Mouse (Mus musculus): Measurements from ENCODE around the gene Atp8a2.

Atp8a2 gene

DNA sequence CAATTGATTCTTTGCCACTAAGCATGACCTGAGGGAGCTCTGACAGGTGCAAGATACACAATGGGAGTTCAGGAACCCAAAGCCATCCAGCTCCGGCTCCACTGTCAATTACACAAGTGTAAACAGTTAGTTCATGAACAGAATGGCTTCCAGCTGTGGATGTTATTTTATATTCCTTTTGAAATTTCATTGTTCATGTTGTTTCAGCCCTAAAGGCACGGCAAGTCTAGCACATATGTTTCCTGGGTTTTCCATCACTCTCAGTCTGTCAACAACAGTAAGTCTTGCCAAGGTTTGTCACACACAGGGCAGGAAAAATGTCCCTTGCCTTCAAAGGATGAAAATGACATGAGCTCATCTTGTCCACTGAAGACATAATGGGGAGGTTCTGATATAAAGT, 166.3 kb downstream of the Atp8a2 start:
- in situ Hi-C loops (cut with MseI, MboI): no loop called here

- in situ Hi-C loops (cut with MseI, MboI): no loop called here
These were observed 169.8 kb downstream of the Atp8a2 start for GRCm38 (mm10) chr14:60027139-60027538.

DNA sequence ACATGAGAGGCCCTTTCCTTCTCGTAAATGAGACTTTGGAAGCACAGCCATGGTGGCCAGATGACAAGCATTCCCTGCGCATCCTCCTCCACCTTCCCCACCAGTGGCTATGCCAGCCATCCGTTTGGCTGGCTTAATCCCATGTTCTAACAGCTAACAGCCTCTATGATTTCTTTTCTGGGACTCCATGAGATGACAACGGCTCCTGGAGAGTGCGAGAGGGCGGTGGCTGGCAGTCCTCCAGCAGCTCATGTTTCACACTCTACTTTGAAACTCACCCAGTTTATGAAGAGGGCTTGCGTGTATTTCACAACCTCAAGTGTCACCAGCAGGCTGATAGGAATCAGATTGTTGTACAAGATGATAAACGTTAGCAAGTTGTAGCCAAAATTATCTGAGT, 170.3 kb downstream of the Atp8a2 start:
- in situ Hi-C loops (cut with MseI, MboI): no loop called here

- in situ Hi-C loops (cut with MseI, MboI): loop anchor here (5.0 kb wide), 2 partner anchors 409 to 414 kb away; no protein-coding TSS in a partner anchor
These were observed 181.1 kb downstream of the Atp8a2 start for GRCm38 (mm10) chr14:60015891-60016290.

DNA sequence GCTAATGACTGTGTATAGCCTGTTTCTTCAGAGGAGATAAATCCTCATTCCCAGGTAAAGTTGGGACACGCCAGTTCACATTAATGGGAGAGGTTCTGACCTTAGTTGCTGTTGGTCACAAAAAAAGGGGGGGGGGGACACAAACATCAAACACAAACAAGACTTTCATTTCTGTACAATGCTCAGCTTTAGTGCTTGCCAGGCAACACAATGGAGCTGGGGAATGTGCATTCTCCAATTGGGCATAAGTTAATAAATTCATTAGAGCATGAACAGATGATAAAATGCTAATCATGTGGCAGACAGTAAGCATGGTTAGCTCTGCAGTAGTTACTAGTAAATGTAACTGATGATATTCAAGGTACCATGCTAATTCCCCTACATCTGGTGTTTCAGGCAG, 195.2 kb downstream of the Atp8a2 start:
- in situ Hi-C loops (cut with MseI, MboI): no loop called here

GRCm38 (mm10) chr14:59988860-59989259, 208.1 kb downstream of the Atp8a2 start:
- in situ Hi-C loops (cut with MseI, MboI): no loop called here

- in situ Hi-C loops (cut with MseI, MboI): no loop called here
These were observed 209.0 kb downstream of the Atp8a2 start for GRCm38 (mm10) chr14:59987975-59988374.

DNA sequence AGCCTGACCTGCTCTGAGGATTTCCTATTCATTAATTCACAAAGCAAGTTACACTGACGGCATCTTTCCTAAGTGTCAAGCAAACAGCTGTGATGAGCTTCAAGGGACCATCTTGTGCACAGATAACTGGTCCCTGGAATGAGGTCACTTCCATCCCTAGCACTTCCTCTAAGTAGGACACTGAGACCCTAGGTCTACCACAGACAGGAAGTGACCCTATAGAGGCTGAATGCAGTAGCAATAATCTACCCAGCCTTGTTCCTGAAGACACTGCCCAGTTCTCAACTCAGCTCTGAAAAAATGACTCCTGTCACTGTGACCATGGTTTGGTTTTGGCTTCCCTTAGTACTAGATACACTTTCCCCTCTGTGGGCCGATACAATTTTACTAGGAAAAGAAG, 219.0 kb downstream of the Atp8a2 start:
- in situ Hi-C loops (cut with MseI, MboI): no loop called here

DNA sequence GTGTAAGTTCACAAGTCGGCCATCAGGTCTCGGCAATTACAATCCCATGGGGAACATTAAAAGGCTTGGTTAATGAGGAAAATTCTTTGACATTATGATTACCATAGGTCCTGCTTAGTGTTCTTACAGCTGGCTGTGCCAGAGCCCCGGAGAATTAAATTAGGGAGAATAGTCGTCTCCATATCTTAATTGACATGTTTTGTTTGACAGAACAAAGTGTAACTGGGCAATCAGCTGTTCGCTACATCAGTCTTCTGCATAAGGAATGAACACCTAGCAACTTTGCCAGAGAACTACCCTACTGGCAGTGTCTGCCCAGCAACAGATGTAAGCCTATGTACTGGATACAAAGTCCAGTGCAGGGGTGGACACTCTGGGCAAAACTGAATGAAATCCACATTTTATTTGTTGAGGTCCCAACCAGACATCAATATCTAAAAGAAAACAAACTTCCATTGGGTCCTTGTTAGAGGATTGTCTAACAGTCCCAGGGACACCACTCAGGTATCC, 225.7 kb downstream of the Atp8a2 start:
- in situ Hi-C loops (cut with MseI, MboI): no loop called here

DNA sequence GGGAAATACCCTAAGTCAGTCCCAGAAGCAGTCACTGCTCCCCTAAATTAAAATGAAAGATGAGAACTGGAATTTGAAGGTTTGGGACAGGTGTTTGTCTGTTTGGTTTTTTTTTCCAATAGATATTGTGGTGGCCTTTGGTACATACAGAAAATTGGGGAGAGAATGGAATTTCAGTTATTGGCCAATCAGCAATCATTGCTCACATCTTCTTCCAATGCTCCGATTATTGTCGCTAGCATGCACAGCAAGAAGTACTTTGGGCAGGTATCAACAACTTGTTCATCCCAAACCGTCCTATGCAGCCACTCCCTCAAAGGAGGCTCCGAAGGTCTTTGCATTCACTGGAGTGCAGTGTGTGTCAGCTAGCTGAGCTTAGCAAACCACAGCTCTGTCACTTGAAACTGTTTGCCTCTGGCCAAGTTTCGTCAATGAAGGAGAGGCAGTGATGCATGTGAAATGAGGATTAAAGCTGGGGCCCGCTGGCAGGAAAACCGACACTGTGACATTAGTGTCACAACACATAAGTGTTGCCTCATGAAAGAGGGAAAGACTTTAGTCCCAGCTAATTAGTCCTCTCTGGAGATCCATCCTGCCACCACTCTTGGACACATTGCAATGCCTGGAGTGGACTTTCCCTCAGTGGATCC, 227.4 kb downstream of the Atp8a2 start:
- in situ Hi-C loops (cut with MseI, MboI): no loop called here

- in situ Hi-C loops (cut with MseI, MboI): no loop called here
These were observed 229.0 kb downstream of the Atp8a2 start for GRCm38 (mm10) chr14:59967847-59968550.

DNA sequence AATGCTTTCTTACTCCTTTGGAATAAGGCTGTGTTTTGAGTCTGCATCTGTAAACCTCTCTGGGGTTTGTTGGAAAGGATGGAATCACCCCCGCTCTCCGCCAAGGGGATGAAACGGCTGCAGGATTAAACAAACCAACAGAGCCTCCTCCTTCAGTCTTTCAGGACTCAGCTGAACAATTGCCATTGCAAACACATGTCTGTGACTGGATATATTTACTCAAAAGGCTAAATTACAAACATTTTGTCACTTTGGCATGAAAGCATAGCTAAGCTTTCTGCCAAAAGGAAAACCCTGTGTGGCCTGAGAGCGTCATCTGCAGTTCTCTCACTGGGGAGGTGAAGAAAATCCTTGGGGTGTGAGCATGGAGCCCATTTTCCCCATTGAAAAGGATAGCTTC, 230.0 kb downstream of the Atp8a2 start:
- in situ Hi-C loops (cut with MseI, MboI): no loop called here

GRCm38 (mm10) chr14:59964569-59964968, 232.4 kb downstream of the Atp8a2 start:
- in situ Hi-C loops (cut with MseI, MboI): no loop called here

DNA sequence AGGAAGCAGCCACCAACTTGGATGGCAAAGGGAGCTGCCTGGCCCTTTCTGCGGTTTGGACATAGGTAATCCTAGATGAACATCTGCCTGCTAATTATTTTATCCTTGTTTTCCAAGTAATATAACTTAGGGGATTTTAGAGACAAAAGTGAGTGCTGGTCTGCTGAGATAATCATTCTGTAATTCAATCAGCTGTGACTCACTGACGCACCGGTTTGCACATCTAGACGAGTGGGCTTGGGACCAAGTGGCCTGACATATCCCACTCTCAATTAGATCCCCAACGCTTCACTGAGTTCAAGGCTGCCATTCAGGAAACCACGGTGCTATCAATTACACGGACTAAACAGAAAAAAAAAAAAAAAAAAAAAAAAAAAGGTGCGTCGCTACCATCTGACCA, 236.0 kb downstream of the Atp8a2 start:
- in situ Hi-C loops (cut with MseI, MboI): no loop called here

GRCm38 (mm10) chr14:59960214-59960890, 236.6 kb downstream of the Atp8a2 start:
- in situ Hi-C loops (cut with MseI, MboI): no loop called here

- in situ Hi-C loops (cut with MseI, MboI): no loop called here
These were observed 237.3 kb downstream of the Atp8a2 start for GRCm38 (mm10) chr14:59959723-59960122.

GRCm38 (mm10) chr14:59949983-59950382, 247.0 kb downstream of the Atp8a2 start:
- in situ Hi-C loops (cut with MseI, MboI): loop anchor here (10.0 kb wide), 2 partner anchors 335 to 345 kb away; no protein-coding TSS in a partner anchor

- in situ Hi-C loops (cut with MseI, MboI): loop anchor here (10.0 kb wide), 2 partner anchors 328 to 338 kb away; no protein-coding TSS in a partner anchor
These were observed 253.9 kb downstream of the Atp8a2 start for GRCm38 (mm10) chr14:59942864-59943611.

- in situ Hi-C loops (cut with MseI, MboI): loop anchor here (10.0 kb wide), 2 partner anchors 327 to 337 kb away; no protein-coding TSS in a partner anchor
These were observed 254.8 kb downstream of the Atp8a2 start for GRCm38 (mm10) chr14:59942199-59942598.

DNA sequence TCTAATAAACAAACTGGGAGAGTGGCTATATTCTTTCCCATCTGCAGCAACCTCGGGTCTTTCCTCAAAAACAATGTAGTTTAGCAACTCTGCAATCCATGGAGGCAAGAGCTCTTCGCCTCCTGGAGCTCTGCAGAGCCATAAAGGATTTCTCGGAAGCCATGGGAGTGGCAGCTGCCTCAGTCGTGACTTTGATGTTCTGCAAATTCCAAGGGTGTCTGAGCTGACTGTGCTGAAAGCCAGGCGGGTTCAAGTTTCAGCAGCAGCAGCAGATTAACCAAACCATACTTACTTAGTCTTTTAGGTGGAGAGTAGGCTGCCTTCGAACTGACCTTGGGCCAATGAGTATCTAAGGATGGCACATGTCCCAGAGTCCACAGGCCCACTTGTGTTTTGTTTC, 264.6 kb downstream of the Atp8a2 start:
- in situ Hi-C loops (cut with MseI, MboI): no loop called here

DNA sequence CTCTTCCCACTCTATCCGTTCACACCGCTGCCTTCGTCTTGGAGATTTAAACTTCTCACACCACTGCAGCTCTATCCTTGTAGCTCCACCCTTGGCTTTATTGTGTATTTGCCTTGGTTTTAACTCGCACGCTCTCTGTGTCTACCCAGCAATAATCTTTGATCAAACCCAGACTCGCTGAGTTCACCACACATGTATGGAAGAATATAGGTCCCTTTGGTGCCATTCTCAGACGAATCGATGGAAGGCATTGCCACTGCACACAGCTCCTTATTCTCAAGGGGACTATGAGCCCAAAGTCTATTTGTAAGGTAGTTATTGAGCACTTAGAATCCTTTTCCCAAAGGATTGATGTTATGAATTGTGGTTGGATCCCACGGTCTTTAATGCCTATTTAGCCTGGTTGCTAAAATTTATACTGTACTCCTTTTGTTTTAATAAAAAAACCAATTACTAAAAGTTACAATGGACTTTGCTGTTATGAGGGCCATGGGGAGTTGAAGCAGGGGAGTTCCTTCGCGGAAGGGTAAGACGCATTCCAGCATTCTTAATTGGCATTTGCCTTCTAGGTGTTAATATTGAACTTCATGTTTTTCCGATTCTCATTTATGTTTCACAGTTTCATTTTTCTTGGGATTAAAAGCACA, 265.4 kb downstream of the Atp8a2 start:
- in situ Hi-C loops (cut with MseI, MboI): no loop called here

Data from mouse trophoblast stem cell (cell line).